Mouse (Mus musculus): ENCODE results near the gene Olfm1.

GRCm38 (mm10) chr2:28278853-28279252 lies 86.1 kb downstream of the Olfm1 start:
- TF ChIP-seq CTCF (IDR thresholded peaks at IDR 0.05; ENCODE audit: extremely low read depth, insufficient read depth, insufficient read length, insufficient replicate concordance) (no peak), POLR2A (IDR thresholded peaks at IDR 0.05; ENCODE audit: low read depth, low read length) (no peak)
